Mouse (Mus musculus): ENCODE results near the gene Zcchc24. TPM values are rescaled to one million over a fixed set of nuclear protein-coding genes. Genes with fewer than 3 reads are reported as not detected.

Gene Zcchc24
- polyA plus RNA-seq (2012; rRNA removed) = 16.4 and 23.3 TPM in 2 replicates

DNA sequence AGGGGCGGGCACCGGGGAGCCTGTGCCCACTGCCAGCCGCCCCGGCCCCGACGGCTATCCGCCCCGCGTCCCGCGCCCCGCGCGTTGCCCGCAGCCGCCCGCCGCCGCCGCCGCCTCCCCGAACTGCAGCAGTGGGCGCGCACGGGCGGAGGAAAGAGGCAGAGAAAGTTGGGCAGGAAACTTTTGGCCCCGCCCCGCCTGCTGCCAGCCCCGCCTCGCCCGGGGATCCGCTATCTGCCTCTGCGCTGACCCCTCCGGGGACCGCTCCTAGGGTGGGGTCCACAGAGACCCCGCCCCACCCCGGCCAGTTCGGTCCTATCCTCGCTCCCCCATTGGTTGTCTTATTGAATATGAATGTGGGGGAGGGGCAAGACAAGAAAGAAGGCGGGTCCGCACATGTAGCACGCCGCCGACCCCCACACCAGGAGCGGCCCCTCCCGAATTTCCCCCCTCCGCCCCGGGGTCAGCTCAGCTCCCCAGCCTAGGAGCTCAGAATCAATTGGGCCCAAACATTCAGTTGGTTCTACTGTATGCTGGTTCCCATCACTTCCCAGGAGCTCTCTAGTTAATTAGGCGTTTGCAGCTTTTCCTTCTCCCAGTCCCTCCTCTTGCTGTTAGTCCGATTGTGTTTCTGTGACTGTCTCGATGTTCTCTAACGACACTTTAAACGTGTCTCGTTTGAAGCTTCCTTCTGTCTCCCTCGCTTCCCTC is at the start of gene Zcchc24:
TSS of gene Zcchc24 (minus strand) at position 125 of the 711 bp plus-strand sequence.

DNA sequence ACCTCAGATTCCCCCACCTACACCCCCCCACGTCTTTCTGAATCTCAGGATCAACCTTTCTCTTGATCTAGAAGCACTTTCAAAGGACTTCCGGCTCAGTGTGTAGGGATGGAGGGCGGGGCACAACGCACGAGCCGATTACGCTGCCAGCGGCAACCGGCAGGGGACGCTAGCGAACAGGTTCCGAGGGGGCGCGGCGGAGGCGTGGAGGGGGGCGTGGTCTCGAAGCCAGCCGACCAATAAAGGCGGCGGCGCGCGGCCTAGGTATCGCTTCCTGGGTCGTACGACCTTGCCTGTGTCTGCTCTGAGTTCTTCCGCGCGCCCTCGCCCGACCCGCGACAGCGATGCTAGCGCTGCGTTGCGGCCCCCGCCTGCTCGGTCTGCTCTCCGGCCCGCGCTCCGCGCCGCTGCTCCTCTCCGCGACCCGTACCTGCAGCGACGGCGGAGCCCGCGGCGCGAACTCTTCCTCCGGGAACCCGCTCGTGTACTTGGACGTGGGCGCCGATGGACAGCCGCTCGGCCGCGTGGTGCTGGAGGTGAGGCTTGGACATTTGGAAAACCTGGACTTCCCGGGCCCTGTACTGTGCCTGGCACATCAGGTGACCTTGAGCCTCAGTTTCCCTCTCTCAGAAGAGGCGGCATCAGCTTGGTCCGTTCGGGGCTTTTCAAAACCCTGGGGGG is 74.8 kb downstream of the Zcchc24 start, which contains the start of gene Ppif:
TSS of gene Ppif (plus strand) at position 267 of the 681 bp plus-strand sequence.

Other genes with a start within 250 kb of the Zcchc24 start
- 46.5 and 52.0 TPM in 2 replicates for gene Ppif, start 74.9 kb downstream of the Zcchc24 start, polyA plus RNA-seq (2012; rRNA removed)
- 13.4 and 14.4 TPM in 2 replicates for gene Anxa11, start 73.1 kb upstream of the Zcchc24 start, polyA plus RNA-seq (2012; rRNA removed)
- gene Plac9a, start 134.1 kb upstream of the Zcchc24 start, polyA plus RNA-seq (2012; rRNA removed) = 0.34 and 0.60 TPM in 2 replicates
- 1.7 and 2.9 TPM in 2 replicates for gene Tmem254a, start 158.6 kb upstream of the Zcchc24 start, polyA plus RNA-seq (2012; rRNA removed)
- 0.35 TPM in 1 of 2 replicates, not detected in the other for gene Cphx1, start 169.3 kb upstream of the Zcchc24 start, polyA plus RNA-seq (2012; rRNA removed)
- gene Duxbl1, start 209.5 kb upstream of the Zcchc24 start, polyA plus RNA-seq (2012; rRNA removed) = 0.12 and 0.18 TPM in 2 replicates